Mouse (Mus musculus) bone marrow, adult 2 months (tissue): ENCODE measurements around the gene Ccl26.

Source experiments
- CTCF ChIP-seq: fragments of 200-500 bp; IDR thresholded peaks from 2 replicates; pipeline ENCODE4 v1.5.1; 2011; ENCODE audit warnings: low read length, control low read depth; ENCODE audit not compliant: control insufficient read depth, insufficient read depth
- POLR2A ChIP-seq: fragments of 200-500 bp; IDR thresholded peaks from 2 replicates; pipeline ENCODE4 v1.6.1; 2011; ENCODE audit warnings: low read depth, mild to moderate bottlenecking, control low read depth, low read length, borderline replicate concordance; ENCODE audit not compliant: control insufficient read depth

- TF ChIP-seq POLR2A (no peak), CTCF (no peak)
These were observed 5.7 kb downstream of the Ccl26 start for GRCm38 (mm10) chr5:135557671-135558070.
